Mouse (Mus musculus): ENCODE measurements at regions not wholly inside any gene's neighbourhood (a gene's known extent, or its start where the extent isn't known, plus 50 kb on each side); places are given as distances from the start of the nearest gene placed in this dataset.

GRCm38 (mm10) chr3:105223671-105224070, 157.0 kb downstream of the 4930564D02Rik start:
- peak; percentile 58 for DNase-seq (ENCODE audit: inconsistent ontology term)

GRCm38 (mm10) chr3:105227551-105227950, 160.9 kb downstream of the 4930564D02Rik start:
- peak; percentile 16 for DNase-seq (ENCODE audit: inconsistent ontology term)

GRCm38 (mm10) chr3:105228401-105228800, 161.8 kb downstream of the 4930564D02Rik start:
- DNase-seq (ENCODE audit: inconsistent ontology term), result peak; percentile 32

GRCm38 (mm10) chr3:105241048-105241447, 174.4 kb downstream of the 4930564D02Rik start:
- DNase-seq (ENCODE audit: inconsistent ontology term), result no peak

GRCm38 (mm10) chr3:105257096-105257495, 190.5 kb downstream of the 4930564D02Rik start:
- peak; percentile 51 for DNase-seq (ENCODE audit: inconsistent ontology term)

- DNase-seq (ENCODE audit: inconsistent ontology term), result peak; percentile 65
Observed at GRCm38 (mm10) chr3:105275241-105275640, 176.9 kb upstream of the Kcnd3 start.

GRCm38 (mm10) chr3:105280971-105281370, 171.2 kb upstream of the Kcnd3 start:
- DNase-seq (ENCODE audit: inconsistent ontology term), result peak; percentile 73

- DNase-seq (ENCODE audit: inconsistent ontology term), result peak; percentile 7
Observed at GRCm38 (mm10) chr3:105281686-105282085, 170.4 kb upstream of the Kcnd3 start.

- DNase-seq (ENCODE audit: inconsistent ontology term), result no peak
Observed at GRCm38 (mm10) chr3:105298273-105298672, 153.9 kb upstream of the Kcnd3 start.

GRCm38 (mm10) chr3:105300693-105301548, 151.2 kb upstream of the Kcnd3 start:
- DNase-seq (ENCODE audit: inconsistent ontology term), result no peak

- DNase-seq (ENCODE audit: inconsistent ontology term), result peak; percentile 37
Observed at GRCm38 (mm10) chr3:105307676-105308075, 144.5 kb upstream of the Kcnd3 start.

GRCm38 (mm10) chr3:105309020-105309419, 143.1 kb upstream of the Kcnd3 start:
- DNase-seq (ENCODE audit: inconsistent ontology term), result no peak

GRCm38 (mm10) chr3:105353268-105353667, 98.9 kb upstream of the Kcnd3 start:
- no peak for DNase-seq (ENCODE audit: inconsistent ontology term)

- no peak for DNase-seq (ENCODE audit: inconsistent ontology term)
Observed at GRCm38 (mm10) chr3:105354123-105354931, 97.8 kb upstream of the Kcnd3 start.

GRCm38 (mm10) chr3:105357511-105357910, 94.6 kb upstream of the Kcnd3 start:
- no peak for DNase-seq (ENCODE audit: inconsistent ontology term)

- no peak for DNase-seq (ENCODE audit: inconsistent ontology term)
Observed at GRCm38 (mm10) chr3:105359636-105360035, 92.5 kb upstream of the Kcnd3 start.

- DNase-seq (ENCODE audit: inconsistent ontology term), result peak; percentile 66
Observed at GRCm38 (mm10) chr3:105364685-105365084, 87.4 kb upstream of the Kcnd3 start.

- DNase-seq (ENCODE audit: inconsistent ontology term), result no peak
Observed at GRCm38 (mm10) chr3:105366806-105367205, 85.3 kb upstream of the Kcnd3 start.

GRCm38 (mm10) chr3:105367972-105368371, 84.2 kb upstream of the Kcnd3 start:
- DNase-seq (ENCODE audit: inconsistent ontology term), result no peak

- peak; percentile 38 for DNase-seq (ENCODE audit: inconsistent ontology term)
Observed at GRCm38 (mm10) chr3:105372371-105372828, 79.7 kb upstream of the Kcnd3 start.

GRCm38 (mm10) chr3:105374306-105374705, 77.8 kb upstream of the Kcnd3 start:
- no peak for DNase-seq (ENCODE audit: inconsistent ontology term)

- no peak for DNase-seq (ENCODE audit: inconsistent ontology term)
Observed at GRCm38 (mm10) chr3:105374836-105375235, 77.3 kb upstream of the Kcnd3 start.
